Mouse (Mus musculus) thymus, adult 2 months (tissue): ENCODE data around the gene Eva1c.

Experiments
- CTCF ChIP-seq: fragments of 200-500 bp; IDR thresholded peaks from 2 replicates; pipeline ENCODE4 v1.5.1; 2012; ENCODE audit warnings: mild to moderate bottlenecking, control low read depth, low read length, moderate library complexity, borderline replicate concordance; ENCODE audit not compliant: control insufficient read depth, poor library complexity, insufficient read depth; ENCODE audit errors: extremely low read depth
- POLR2A ChIP-seq: fragments of 200-500 bp; IDR thresholded peaks from 2 replicates; pipeline ENCODE4 v1.6.1; 2012; ENCODE audit warnings: mild to moderate bottlenecking, low read length, control low read depth, moderate library complexity; ENCODE audit not compliant: control insufficient read depth, poor library complexity, insufficient read depth; ENCODE audit errors: extremely low read depth

GRCm38 (mm10) chr16:90890683-90891082, 64.2 kb downstream of the Eva1c start:
- TF ChIP-seq CTCF (no peak), POLR2A (no peak)
